Mouse (Mus musculus): ENCODE results near the gene Zyg11b. TPM values are rescaled to one million over a fixed set of nuclear protein-coding genes. Genes with fewer than 3 reads are reported as not detected.
A peak's percentile ranks its signal among the peaks of the same experiment; 100 is the strongest.

The Zyg11b gene
- polyA plus RNA-seq, 1 experiment from 2014 or later, result 22.2 TPM

GRCm38 (mm10) chr4:108300266-108300665, 630 bp downstream of the Zyg11b start:
- Histone ChIP-seq H3K4me2 (replicated peaks; ENCODE audit: low read depth, low read length) (peak overlapping the region; percentile 81), H3K27ac (ENCODE audit: low read depth, low read length) (peak overlapping the region; percentile 87), H3K4me1 (replicated peaks; ENCODE audit: control insufficient read depth, insufficient read depth, low read length) (peaks cover 4% of the 10 kb centered on the region), H3K36me3 (ENCODE audit: control insufficient read depth, insufficient read depth, low read length) (no peaks in the 10 kb centered on the region), H3K27me3 (ENCODE audit: control insufficient read depth, insufficient read depth, low read length) (no peaks in the 10 kb centered on the region), H3K4me3 (ENCODE audit: low read depth, low read length) (peak overlapping the region; percentile 87), H3K9me3 (ENCODE audit: control insufficient read depth, low read length) (no peaks in the 10 kb centered on the region), H3K9ac (ENCODE audit: low read depth, low read length) (peak overlapping the region; percentile 96)
- ATAC-seq (ENCODE audit: low FRiP score) (no peak), DNase-seq (ENCODE audit: low spot score) (peak; percentile 48)
- 1% methylated on average over 14 of the region's 14 CpGs for WGBS

GRCm38 (mm10) chr4:108276973-108277372, 23.9 kb downstream of the Zyg11b start:
- Histone ChIP-seq H3K27ac (ENCODE audit: low read depth, low read length) (no peak overlapping the region), H3K4me3 (ENCODE audit: low read depth, low read length) (no peak overlapping the region), H3K27me3 (ENCODE audit: control insufficient read depth, insufficient read depth, low read length) (no peaks in the 10 kb centered on the region), H3K9me3 (ENCODE audit: control insufficient read depth, low read length) (no peaks in the 10 kb centered on the region), H3K36me3 (ENCODE audit: control insufficient read depth, insufficient read depth, low read length) (no peaks in the 10 kb centered on the region), H3K4me2 (replicated peaks; ENCODE audit: low read depth, low read length) (no peak overlapping the region), H3K9ac (ENCODE audit: low read depth, low read length) (no peak overlapping the region), H3K4me1 (replicated peaks; ENCODE audit: control insufficient read depth, insufficient read depth, low read length) (no peaks in the 10 kb centered on the region)
- DNase-seq (ENCODE audit: low spot score) (no peak), ATAC-seq (ENCODE audit: low FRiP score) (no peak)
- 91% methylated on average over 3 of the region's 3 CpGs for WGBS

- WGBS, result 76% methylated on average over 4 of the region's 4 CpGs
- no peaks in the 10 kb centered on the region for H3K9me3 ChIP-seq (ENCODE audit: control insufficient read depth, low read length)
- no peak overlapping the region for H3K9ac ChIP-seq (ENCODE audit: low read depth, low read length)
- H3K27ac ChIP-seq (ENCODE audit: low read depth, low read length), result no peak overlapping the region
- no peaks in the 10 kb centered on the region for H3K4me1 ChIP-seq (replicated peaks; ENCODE audit: control insufficient read depth, insufficient read depth, low read length)
- no peaks in the 10 kb centered on the region for H3K27me3 ChIP-seq (ENCODE audit: control insufficient read depth, insufficient read depth, low read length)
- H3K4me3 ChIP-seq (ENCODE audit: low read depth, low read length), result no peak overlapping the region
- H3K36me3 ChIP-seq (ENCODE audit: control insufficient read depth, insufficient read depth, low read length), result no peaks in the 10 kb centered on the region
- ATAC-seq (ENCODE audit: low FRiP score), result no peak
- H3K4me2 ChIP-seq (replicated peaks; ENCODE audit: low read depth, low read length), result no peak overlapping the region
- no peak for DNase-seq (ENCODE audit: low spot score)
Measured at GRCm38 (mm10) chr4:108272286-108272685, 28.6 kb downstream of the Zyg11b start.

GRCm38 (mm10) chr4:108265774-108266173, 35.1 kb downstream of the Zyg11b start:
- Histone ChIP-seq H3K4me3 (ENCODE audit: low read depth, low read length) (no peak overlapping the region), H3K9ac (ENCODE audit: low read depth, low read length) (no peak overlapping the region), H3K9me3 (ENCODE audit: control insufficient read depth, low read length) (no peaks in the 10 kb centered on the region), H3K4me1 (replicated peaks; ENCODE audit: control insufficient read depth, insufficient read depth, low read length) (no peaks in the 10 kb centered on the region), H3K27ac (ENCODE audit: low read depth, low read length) (no peak overlapping the region), H3K4me2 (replicated peaks; ENCODE audit: low read depth, low read length) (no peak overlapping the region), H3K36me3 (ENCODE audit: control insufficient read depth, insufficient read depth, low read length) (0 out of 2 replicates have a peak, but pooled peaks cover 5% of the 10 kb centered on the region), H3K27me3 (ENCODE audit: control insufficient read depth, insufficient read depth, low read length) (no peaks in the 10 kb centered on the region)
- ATAC-seq (ENCODE audit: low FRiP score) (no peak), DNase-seq (ENCODE audit: low spot score) (no peak)
- 93% methylated on average over 7 of the region's 7 CpGs for WGBS

- no peak for DNase-seq (ENCODE audit: low spot score)
- peaks cover 13% of the 10 kb centered on the region; the same call in 1 of the 2 replicates for H3K36me3 ChIP-seq (ENCODE audit: control insufficient read depth, insufficient read depth, low read length)
Measured at GRCm38 (mm10) chr4:108253317-108253716, 47.6 kb downstream of the Zyg11b start.

GRCm38 (mm10) chr4:108250501-108250900, 50.4 kb downstream of the Zyg11b start:
- no peak for ATAC-seq (ENCODE audit: low FRiP score)
- WGBS, result 95% methylated on average over 9 of the region's 9 CpGs
- H3K36me3 ChIP-seq (ENCODE audit: control insufficient read depth, insufficient read depth, low read length), result 0 out of 2 replicates have a peak, but pooled peaks cover 8% of the 10 kb centered on the region

More at GRCm38 (mm10) chr4:108253317-108253716, 47.6 kb downstream of the Zyg11b start:
- H3K9me3 ChIP-seq (ENCODE audit: control insufficient read depth, low read length), result no peaks in the 10 kb centered on the region
- H3K4me1 ChIP-seq (replicated peaks; ENCODE audit: control insufficient read depth, insufficient read depth, low read length), result no peaks in the 10 kb centered on the region
- ATAC-seq (ENCODE audit: low FRiP score), result no peak
- no peak overlapping the region for H3K4me2 ChIP-seq (replicated peaks; ENCODE audit: low read depth, low read length)
- no peak overlapping the region for H3K27ac ChIP-seq (ENCODE audit: low read depth, low read length)
- H3K9ac ChIP-seq (ENCODE audit: low read depth, low read length), result no peak overlapping the region
- no peak overlapping the region for H3K4me3 ChIP-seq (ENCODE audit: low read depth, low read length)
- 90% methylated on average over 6 of the region's 6 CpGs for WGBS
- no peaks in the 10 kb centered on the region for H3K27me3 ChIP-seq (ENCODE audit: control insufficient read depth, insufficient read depth, low read length)

GRCm38 (mm10) chr4:108249314-108249713, 51.6 kb downstream of the Zyg11b start:
- H3K4me1 ChIP-seq (replicated peaks; ENCODE audit: control insufficient read depth, insufficient read depth, low read length), result no peaks in the 10 kb centered on the region
- H3K27ac ChIP-seq (ENCODE audit: low read depth, low read length), result no peak overlapping the region
- no peaks in the 10 kb centered on the region for H3K9me3 ChIP-seq (ENCODE audit: control insufficient read depth, low read length)
- H3K9ac ChIP-seq (ENCODE audit: low read depth, low read length), result no peak overlapping the region
- 0 out of 2 replicates have a peak, but pooled peaks cover 8% of the 10 kb centered on the region for H3K36me3 ChIP-seq (ENCODE audit: control insufficient read depth, insufficient read depth, low read length)
- ATAC-seq (ENCODE audit: low FRiP score), result no peak
- 96% methylated on average over 3 of the region's 3 CpGs for WGBS
- no peak overlapping the region for H3K4me2 ChIP-seq (replicated peaks; ENCODE audit: low read depth, low read length)
- no peak overlapping the region for H3K4me3 ChIP-seq (ENCODE audit: low read depth, low read length)
- DNase-seq (ENCODE audit: low spot score), result no peak
- H3K27me3 ChIP-seq (ENCODE audit: control insufficient read depth, insufficient read depth, low read length), result no peaks in the 10 kb centered on the region

More at GRCm38 (mm10) chr4:108250501-108250900, 50.4 kb downstream of the Zyg11b start:
- DNase-seq (ENCODE audit: low spot score), result no peak
- no peaks in the 10 kb centered on the region for H3K9me3 ChIP-seq (ENCODE audit: control insufficient read depth, low read length)
- no peak overlapping the region for H3K4me2 ChIP-seq (replicated peaks; ENCODE audit: low read depth, low read length)
- no peaks in the 10 kb centered on the region for H3K27me3 ChIP-seq (ENCODE audit: control insufficient read depth, insufficient read depth, low read length)
- no peak overlapping the region for H3K4me3 ChIP-seq (ENCODE audit: low read depth, low read length)
- H3K4me1 ChIP-seq (replicated peaks; ENCODE audit: control insufficient read depth, insufficient read depth, low read length), result no peaks in the 10 kb centered on the region
- no peak overlapping the region for H3K9ac ChIP-seq (ENCODE audit: low read depth, low read length)
- H3K27ac ChIP-seq (ENCODE audit: low read depth, low read length), result no peak overlapping the region

GRCm38 (mm10) chr4:108233654-108234053, 67.2 kb downstream of the Zyg11b start:
- Histone ChIP-seq H3K4me2 (replicated peaks; ENCODE audit: low read depth, low read length) (no peak overlapping the region), H3K4me1 (replicated peaks; ENCODE audit: control insufficient read depth, insufficient read depth, low read length) (no peaks in the 10 kb centered on the region), H3K27ac (ENCODE audit: low read depth, low read length) (no peak overlapping the region), H3K4me3 (ENCODE audit: low read depth, low read length) (no peak overlapping the region), H3K36me3 (ENCODE audit: control insufficient read depth, insufficient read depth, low read length) (no peaks in the 10 kb centered on the region), H3K9ac (ENCODE audit: low read depth, low read length) (no peak overlapping the region), H3K9me3 (ENCODE audit: control insufficient read depth, low read length) (no peaks in the 10 kb centered on the region), H3K27me3 (ENCODE audit: control insufficient read depth, insufficient read depth, low read length) (no peaks in the 10 kb centered on the region)
- no peak for DNase-seq (ENCODE audit: low spot score)
- WGBS, result 90% methylated on average over 3 of the region's 3 CpGs
- ATAC-seq (ENCODE audit: low FRiP score), result no peak

GRCm38 (mm10) chr4:108225341-108225872, 75.5 kb downstream of the Zyg11b start:
- ATAC-seq (ENCODE audit: low FRiP score) (no peak), DNase-seq (ENCODE audit: low spot score) (no peak)
- no peak overlapping the region for H3K9ac ChIP-seq (ENCODE audit: low read depth, low read length)
- no peak overlapping the region for H3K27ac ChIP-seq (ENCODE audit: low read depth, low read length)
- 42% methylated on average over 3 of the region's 3 CpGs for WGBS
- no peaks in the 10 kb centered on the region for H3K36me3 ChIP-seq (ENCODE audit: control insufficient read depth, insufficient read depth, low read length)
- no peaks in the 10 kb centered on the region for H3K9me3 ChIP-seq (ENCODE audit: control insufficient read depth, low read length)
- H3K27me3 ChIP-seq (ENCODE audit: control insufficient read depth, insufficient read depth, low read length), result no peaks in the 10 kb centered on the region
- H3K4me2 ChIP-seq (replicated peaks; ENCODE audit: low read depth, low read length), result no peak overlapping the region
- H3K4me1 ChIP-seq (replicated peaks; ENCODE audit: control insufficient read depth, insufficient read depth, low read length), result no peaks in the 10 kb centered on the region
- no peak overlapping the region for H3K4me3 ChIP-seq (ENCODE audit: low read depth, low read length)
